Mouse (Mus musculus) midbrain, embryonic 11.5 days (tissue): ENCODE data around the gene Cyb5r1. TPM values are rescaled to one million over a fixed set of nuclear protein-coding genes. Genes with fewer than 3 reads are reported as not detected.
"Not testable (repeated sequence)": the region's sequence is repeated elsewhere in the genome, so short reads cannot be mapped to it uniquely, and the experiment has no call there.

Experiments used
- ATAC-seq: fragments of 200-750 bp; cut with Nextera tagmentation; 2 replicates; pipeline ENCODE4 v1.8.0; 2017; ENCODE audit warnings: moderate TSS enrichment, moderate library complexity; ENCODE audit not compliant: low FRiP score
- DNase-seq: peaks from one replicate; pipeline ENCODE4 v3.0.0; 2015; ENCODE audit warnings: low spot score; ENCODE audit errors: missing footprints
- H3K27ac ChIP-seq: fragments of 300-500 bp; sonication (generic); 2 replicates; pipeline ENCODE4 v1.5.1; 2014; ENCODE audit warnings: low read depth, low read length
- H3K27me3 ChIP-seq: fragments of 300-500 bp; sonication (generic); 2 replicates; pipeline ENCODE4 v1.6.1; 2014; ENCODE audit warnings: mild to moderate bottlenecking, low read length, moderate library complexity, mixed read lengths; ENCODE audit not compliant: control insufficient read depth, insufficient read depth
- H3K36me3 ChIP-seq: fragments of 300-500 bp; sonication (generic); 2 replicates; pipeline ENCODE4 v1.6.1; 2014; ENCODE audit warnings: mild to moderate bottlenecking, low read length, moderate library complexity, mixed read lengths; ENCODE audit not compliant: control insufficient read depth, insufficient read depth
- H3K4me1 ChIP-seq: fragments of 300-500 bp; sonication (generic); 2 replicates; pipeline ENCODE4 v1.6.1; 2014; ENCODE audit warnings: low read length; ENCODE audit not compliant: control insufficient read depth, insufficient read depth
- H3K4me2 ChIP-seq: fragments of 300-500 bp; sonication (generic); 2 replicates; pipeline ENCODE4 v1.6.1; 2014; ENCODE audit warnings: mild to moderate bottlenecking, moderate library complexity
- H3K4me3 ChIP-seq: fragments of 300-500 bp; sonication (generic); 2 replicates; pipeline ENCODE4 v1.5.1; 2014; ENCODE audit warnings: low read depth, low read length
- H3K9ac ChIP-seq: fragments of 300-500 bp; sonication (generic); 2 replicates; pipeline ENCODE4 v1.6.1; 2014; ENCODE audit warnings: low read length
- H3K9me3 ChIP-seq: fragments of 300-500 bp; sonication (generic); 2 replicates; pipeline ENCODE4 v1.6.1; 2016; ENCODE audit warnings: low read length; ENCODE audit not compliant: control insufficient read depth
- WGBS: fragments of 180-500 bp; shearing (Covaris S2); extraction: QIAGEN DNeasy Blood & Tissue Kit; methylation state at CpG from one replicate; pipeline ENCODE4 v1.1.7; 2014; 5-methylcytosine and 5-hydroxymethylcytosine counted together
- polyA plus RNA-seq: library from polyadenylated mRNA; unstranded; fragments of >200 nt; fragmentation: Nextera tagmentation; extraction: Ambion mirVana; gene quantifications from 2 replicates; pipeline ENCODE4 v1.2.1, GENCODE M21; 2014

Gene Cyb5r1
- polyA plus RNA-seq, 1 experiment from 2014 or later: 17.5 TPM

DNA sequence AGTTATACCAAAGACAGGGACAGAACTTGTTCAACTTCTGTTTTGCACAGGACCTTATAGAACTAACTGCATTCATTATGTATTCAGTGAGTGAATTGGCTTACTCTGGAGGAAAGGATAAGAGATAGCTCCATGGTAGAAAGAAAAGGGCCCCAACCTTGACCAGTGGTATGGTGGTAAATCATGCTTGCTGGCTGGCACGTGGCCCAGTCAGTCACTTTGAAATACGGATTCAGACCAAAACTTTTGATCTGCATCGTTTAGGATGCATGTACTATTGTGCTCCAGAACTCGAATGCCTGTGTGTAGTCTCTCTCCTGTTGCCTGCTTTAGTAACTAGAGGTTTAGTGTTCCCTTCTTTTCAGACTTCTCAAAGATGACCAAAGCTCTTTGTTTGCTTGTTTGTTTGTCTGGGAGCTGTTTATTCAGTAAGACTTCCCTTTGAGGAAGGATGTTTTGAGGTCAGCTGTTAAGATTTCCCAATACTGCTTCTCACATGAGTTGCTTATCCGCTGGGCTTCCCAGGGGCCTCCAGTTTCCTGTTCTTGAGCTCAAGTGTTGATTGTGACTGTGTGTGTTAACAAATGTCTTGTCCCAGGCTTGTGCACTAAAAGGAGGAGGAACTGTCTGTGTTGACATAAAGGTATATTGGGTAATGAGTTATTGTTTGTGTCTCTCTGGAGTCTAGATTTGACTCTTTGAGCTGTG lies 14.5 kb downstream of the Cyb5r1 start:
- H3K4me2 ChIP-seq: no peak overlapping the region
- no peak overlapping the region for H3K4me3 ChIP-seq
- H3K27me3 ChIP-seq: no peaks in the 10 kb centered on the region
- no peak overlapping the region for H3K27ac ChIP-seq
- whole genome bisulfite sequencing: 73% methylated on average over 5 of the region's 5 CpGs
- H3K36me3 ChIP-seq: peaks cover 4% of the 10 kb centered on the region; the same call in 1 of the 2 replicates
- ATAC-seq (no peak), DNase-seq (no peak)
- H3K9ac ChIP-seq: no peak overlapping the region
- H3K9me3 ChIP-seq: no peaks in the 10 kb centered on the region
- H3K4me1 ChIP-seq: peaks cover 13% of the 10 kb centered on the region

DNA sequence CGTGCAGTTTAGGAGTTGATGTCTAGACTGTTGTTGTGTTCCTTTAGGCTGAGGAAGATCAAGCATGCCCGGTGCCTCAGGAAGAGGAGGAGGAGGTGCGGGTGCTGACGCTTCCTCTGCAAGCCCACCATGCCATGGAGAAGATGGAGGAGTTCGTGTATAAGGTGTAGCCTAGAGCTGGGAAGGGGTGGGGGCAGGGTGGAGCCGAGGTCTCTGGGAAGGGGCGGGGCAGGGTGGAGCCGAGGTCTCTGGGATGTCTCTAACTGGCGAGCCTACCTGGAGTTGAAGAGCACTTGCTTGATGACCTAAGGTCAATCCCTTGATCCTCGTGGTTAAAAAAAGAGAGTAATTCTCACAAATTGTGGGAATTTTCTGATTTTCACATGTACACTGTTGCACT lies 18.6 kb downstream of the Cyb5r1 start:
- peak; percentile 0 for DNase-seq
- Histone ChIP-seq H3K27me3 (no peaks in the 10 kb centered on the region), H3K4me2 (no peak overlapping the region), H3K36me3 (peaks cover 19% of the 10 kb centered on the region), H3K9ac (no peak overlapping the region), H3K9me3 (no peaks in the 10 kb centered on the region), H3K27ac (no peak overlapping the region), H3K4me3 (no peak overlapping the region), H3K4me1 (0 out of 2 replicates have a peak, but pooled peaks cover 2% of the 10 kb centered on the region)
- WGBS: 79% methylated on average over 10 of the region's 10 CpGs
- ATAC-seq: no peak

DNA sequence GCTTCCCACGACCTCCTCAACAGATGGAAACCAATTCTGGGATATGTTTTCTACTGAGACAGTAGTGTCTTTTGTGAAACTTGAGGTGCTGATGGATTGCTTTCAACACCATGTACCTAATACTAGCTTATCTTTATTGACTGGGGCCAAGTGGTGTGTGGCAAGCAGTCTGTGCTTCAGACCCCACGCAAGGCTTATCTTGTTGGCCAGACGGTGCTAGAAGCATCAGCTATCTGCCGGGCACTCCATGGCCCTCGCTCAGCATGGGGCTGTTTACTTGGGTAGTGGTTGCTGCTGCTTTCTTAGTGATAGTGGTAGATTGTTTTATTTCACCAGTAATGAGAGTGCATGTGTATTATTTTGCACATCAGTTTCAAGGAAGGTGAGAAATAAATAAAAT lies 20.9 kb downstream of the Cyb5r1 start:
- H3K9me3 ChIP-seq: no peaks in the 10 kb centered on the region
- no peak overlapping the region for H3K4me2 ChIP-seq
- 79% methylated on average over 5 of the region's 5 CpGs for WGBS
- H3K36me3 ChIP-seq: peaks cover 26% of the 10 kb centered on the region
- ATAC-seq (no peak), DNase-seq (no peak)
- H3K4me3 ChIP-seq: no peak overlapping the region
- H3K27ac ChIP-seq: no peak overlapping the region
- H3K27me3 ChIP-seq: no peaks in the 10 kb centered on the region
- no peaks in the 10 kb centered on the region for H3K4me1 ChIP-seq
- no peak overlapping the region for H3K9ac ChIP-seq

DNA sequence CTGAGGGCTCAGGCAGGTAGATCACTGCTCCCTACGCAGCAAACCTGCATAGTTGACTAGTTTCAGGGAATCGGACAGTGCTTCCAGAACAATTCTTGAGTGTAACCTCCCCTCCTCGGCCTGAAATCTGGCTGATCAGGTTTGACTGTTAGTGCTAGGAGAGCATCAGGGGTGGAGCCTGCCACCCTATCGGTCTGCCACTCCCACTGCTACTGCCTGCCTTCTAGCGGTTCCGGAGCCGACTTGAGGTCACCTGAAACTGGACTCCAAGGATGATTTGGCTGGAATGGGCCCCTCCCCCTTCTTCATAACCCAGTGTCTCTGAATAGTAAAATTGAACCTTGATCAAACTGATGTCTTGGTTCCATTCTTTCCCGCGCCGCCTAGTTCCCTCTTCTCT lies 27.6 kb downstream of the Cyb5r1 start:
- no peak for DNase-seq
- no peaks in the 10 kb centered on the region for H3K4me1 ChIP-seq
- no peak overlapping the region for H3K27ac ChIP-seq
- H3K4me2 ChIP-seq: no peak overlapping the region
- H3K27me3 ChIP-seq: no peaks in the 10 kb centered on the region
- no peaks in the 10 kb centered on the region for H3K9me3 ChIP-seq
- H3K36me3 ChIP-seq: peaks cover 19% of the 10 kb centered on the region
- no peak overlapping the region for H3K9ac ChIP-seq
- ATAC-seq: no peak
- 92% methylated on average over 10 of the region's 10 CpGs for WGBS
- H3K4me3 ChIP-seq: no peak overlapping the region

DNA sequence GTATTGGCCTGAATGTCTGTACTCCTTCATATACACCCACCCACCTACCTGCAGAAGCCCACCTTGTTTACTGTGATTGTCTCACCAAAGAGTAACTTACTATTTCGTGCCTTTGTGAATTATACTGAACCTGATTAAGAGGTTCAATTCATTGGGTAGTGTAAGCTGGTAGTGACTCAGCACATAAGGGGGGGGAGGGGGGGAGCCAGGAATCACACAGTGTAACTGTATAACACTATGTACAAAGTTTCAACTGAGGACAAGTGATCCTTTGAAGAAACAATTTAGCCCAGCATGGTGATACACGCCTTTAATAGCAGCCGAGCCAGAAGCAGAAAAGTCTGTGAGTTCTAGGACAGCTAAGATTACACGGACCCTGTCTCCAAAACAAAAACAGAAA lies 28.1 kb downstream of the Cyb5r1 start:
- DNase-seq (no peak), ATAC-seq (no peak)
- Histone ChIP-seq H3K36me3 (peaks cover 16% of the 10 kb centered on the region), H3K9ac (no peak overlapping the region), H3K27me3 (no peaks in the 10 kb centered on the region), H3K9me3 (no peaks in the 10 kb centered on the region), H3K4me3 (no peak overlapping the region), H3K4me1 (no peaks in the 10 kb centered on the region), H3K4me2 (no peak overlapping the region), H3K27ac (no peak overlapping the region)
- WGBS: 91% methylated on average over 4 of the region's 4 CpGs

DNA sequence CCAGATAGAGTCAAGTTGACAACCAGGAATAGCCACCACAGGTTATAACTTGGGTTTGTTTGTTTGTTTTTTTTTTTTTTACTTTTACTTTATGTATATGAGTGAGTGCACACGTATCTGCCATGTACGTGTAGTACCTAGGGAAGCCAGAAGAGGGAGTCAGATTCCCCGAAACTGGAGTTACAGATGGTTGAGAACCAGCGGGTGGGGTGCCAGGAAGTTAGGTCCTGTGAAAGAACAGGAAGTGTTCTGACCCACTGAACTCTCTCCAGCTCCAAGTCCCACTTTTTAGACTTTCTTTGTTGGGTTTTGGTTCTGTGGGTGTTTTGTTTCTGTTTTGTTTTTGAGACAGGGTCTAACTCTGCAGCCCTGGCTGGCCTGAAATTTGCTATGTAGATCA lies 30.1 kb downstream of the Cyb5r1 start:
- no peak overlapping the region for H3K4me2 ChIP-seq
- no peak overlapping the region for H3K9ac ChIP-seq
- 24% methylated on average over 4 of the region's 4 CpGs for WGBS
- peak; percentile 92 for DNase-seq
- no peaks in the 10 kb centered on the region for H3K9me3 ChIP-seq
- no peaks in the 10 kb centered on the region for H3K27me3 ChIP-seq
- no peak overlapping the region for H3K4me3 ChIP-seq
- H3K27ac ChIP-seq: no peak overlapping the region
- H3K36me3 ChIP-seq: peaks cover 11% of the 10 kb centered on the region
- H3K4me1 ChIP-seq: no peaks in the 10 kb centered on the region
- ATAC-seq: no peak

DNA sequence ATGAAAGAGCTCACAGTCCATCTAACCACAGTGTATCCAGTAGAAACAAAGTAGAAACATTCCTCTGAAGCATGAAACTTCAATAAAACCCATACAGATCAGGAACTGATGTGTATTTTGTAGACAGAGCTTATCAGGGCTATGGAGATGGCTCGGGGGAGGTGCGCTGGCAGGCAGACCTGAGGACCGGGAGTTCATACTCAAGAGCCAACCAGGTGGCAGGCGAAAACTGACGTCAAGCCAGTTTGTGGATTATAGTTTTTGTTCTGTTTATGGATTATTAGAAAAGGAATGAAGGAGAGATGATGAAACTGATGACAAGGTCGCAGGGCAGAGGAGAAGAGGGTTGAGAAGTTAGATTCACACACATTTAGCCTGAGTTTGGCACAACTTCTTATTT lies 35.1 kb downstream of the Cyb5r1 start:
- ATAC-seq (no peak), DNase-seq (no peak)
- 94% methylated on average over 6 of the region's 6 CpGs for WGBS
- Histone ChIP-seq H3K4me1 (no peaks in the 10 kb centered on the region), H3K4me2 (no peak overlapping the region), H3K27ac (no peak overlapping the region), H3K4me3 (no peak overlapping the region), H3K27me3 (no peaks in the 10 kb centered on the region), H3K9ac (no peak overlapping the region), H3K36me3 (no peaks in the 10 kb centered on the region), H3K9me3 (no peaks in the 10 kb centered on the region)

DNA sequence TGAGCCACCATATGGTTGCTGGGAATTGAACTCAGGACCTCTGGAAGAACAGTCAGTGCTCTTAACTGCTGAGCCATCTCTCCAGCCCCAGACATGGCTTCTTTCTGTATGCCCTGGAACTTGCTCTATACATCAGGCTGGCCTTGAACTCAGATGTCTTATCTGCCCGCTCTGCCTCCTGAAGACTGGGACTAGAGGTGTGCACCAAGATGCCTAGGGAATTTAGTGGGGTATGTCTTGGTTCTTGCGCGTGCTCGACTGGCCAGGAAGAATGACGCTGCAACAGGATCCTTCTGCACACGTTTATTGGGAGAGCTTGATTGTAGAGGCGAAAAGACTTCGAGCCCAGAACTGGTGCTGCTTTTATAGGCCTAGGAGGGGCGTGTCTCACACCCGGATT lies 36.4 kb downstream of the Cyb5r1 start:
- not testable (repeated sequence) for H3K9ac ChIP-seq, H3K4me3 ChIP-seq, DNase-seq, H3K4me2 ChIP-seq, H3K4me1 ChIP-seq, H3K27me3 ChIP-seq, ATAC-seq, H3K36me3 ChIP-seq, H3K27ac ChIP-seq, H3K9me3 ChIP-seq
- WGBS: 96% methylated on average over 7 of the region's 10 CpGs

DNA sequence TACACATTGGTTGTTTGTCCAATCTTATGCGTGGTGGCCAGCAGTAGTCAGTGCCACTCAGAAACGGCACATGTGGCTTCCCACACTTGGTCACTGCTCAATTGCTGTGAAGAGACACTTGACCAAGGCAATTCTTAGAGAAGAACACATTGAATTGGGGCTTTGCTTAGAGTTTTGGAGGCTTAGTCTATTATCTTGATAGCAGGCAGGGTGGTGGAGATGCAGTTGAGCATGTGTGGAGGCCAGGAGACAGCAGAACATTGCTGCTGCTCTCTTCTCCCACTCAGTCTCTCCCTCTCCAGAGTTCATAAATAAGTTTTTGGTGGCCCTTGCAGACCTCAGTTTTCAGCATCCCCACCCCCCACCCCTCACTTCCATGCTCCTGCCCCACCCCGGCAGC lies 37.0 kb downstream of the Cyb5r1 start:
- H3K4me1 ChIP-seq: no peaks in the 10 kb centered on the region
- no peak for ATAC-seq
- 90% methylated on average over 3 of the region's 3 CpGs for WGBS

More for the DNA sequence above, 37.0 kb downstream of the Cyb5r1 start:
- H3K4me3 ChIP-seq: no peak overlapping the region
- no peak overlapping the region for H3K4me2 ChIP-seq
- H3K27me3 ChIP-seq: no peaks in the 10 kb centered on the region
- no peak overlapping the region for H3K27ac ChIP-seq
- H3K36me3 ChIP-seq: no peaks in the 10 kb centered on the region
- DNase-seq: no peak
- H3K9ac ChIP-seq: no peak overlapping the region
- H3K9me3 ChIP-seq: no peaks in the 10 kb centered on the region
